Mouse (Mus musculus) right cerebral cortex, postnatal 25 days (tissue): ENCODE results near the gene Olfr147.
"Not testable (repeated sequence)": the region's sequence is repeated elsewhere in the genome, so short reads cannot be mapped to it uniquely, and the experiment has no call there.

ENCODE experiments used
- DNase-seq: peaks from one replicate; pipeline ENCODE4 v3.0.0; 2022

Gene Olfr147

DNA sequence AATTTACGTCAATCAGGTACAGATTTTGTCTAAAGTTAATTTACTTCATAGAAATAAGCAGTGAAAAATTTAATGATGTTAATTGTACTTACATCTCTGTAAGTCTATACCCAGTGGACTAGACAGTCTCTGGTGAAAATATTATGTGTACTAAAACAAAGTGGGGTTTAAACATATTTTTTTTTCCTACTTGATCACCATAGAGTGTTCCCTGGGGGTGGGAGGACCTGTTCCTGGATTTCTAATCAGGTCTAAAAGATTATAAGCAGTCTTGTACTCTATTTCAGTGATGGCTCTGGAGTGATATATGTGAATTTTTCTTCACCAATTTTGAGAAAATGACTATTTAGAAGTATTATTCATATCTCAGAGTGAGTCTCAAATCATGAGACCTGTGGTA is at the start of gene Olfr147:
Olfr147 (plus strand) TSS at position 301 of the 400 bp plus-strand sequence.
- no peak for DNase-seq

DNA sequence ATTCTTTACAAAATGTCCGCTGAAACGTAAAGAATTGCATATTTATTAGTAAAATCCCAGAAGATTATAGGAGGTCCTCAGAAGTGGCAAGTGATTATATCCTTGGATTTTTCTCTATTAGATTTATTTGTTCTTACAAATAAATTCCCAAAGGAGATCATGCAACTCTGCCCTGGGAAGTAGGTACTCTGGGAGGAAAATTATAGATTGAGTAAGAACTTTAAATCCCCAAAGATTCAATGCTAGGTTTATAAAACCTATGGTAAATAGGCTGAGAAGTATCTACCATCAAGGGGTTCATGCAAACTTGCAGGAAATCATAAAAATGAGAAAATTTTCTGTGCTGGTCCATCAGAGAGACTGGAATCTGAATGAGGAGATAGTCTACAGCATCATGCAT is 34.9 kb upstream of the Olfr147 start, which contains the start of gene Olfr250:
Olfr250 (plus strand) TSS at position 301 of the 400 bp plus-strand sequence.
- DNase-seq: no peak

DNA sequence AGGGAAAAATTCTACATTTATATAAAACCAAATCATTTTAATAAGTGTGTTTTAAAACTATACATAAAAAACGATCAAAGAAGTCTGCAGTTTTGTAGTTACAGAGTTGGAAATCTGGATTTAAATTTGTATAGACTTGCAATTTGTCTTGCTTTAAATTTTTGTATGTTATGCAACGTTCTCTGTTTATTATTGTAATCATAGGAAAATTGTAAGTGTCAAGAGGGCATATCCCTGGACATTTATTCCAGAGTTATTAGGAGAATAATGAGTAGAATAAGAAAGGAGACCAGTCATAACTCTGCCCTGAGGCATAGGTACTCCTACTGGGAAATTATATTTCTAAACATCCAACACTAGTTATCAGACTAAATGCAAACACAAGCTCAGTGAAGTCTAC is 24.7 kb upstream of the Olfr147 start, which contains the start of gene Olfr251:
Olfr251 (plus strand) TSS at position 301 of the 400 bp plus-strand sequence.
- no peak for DNase-seq

DNA sequence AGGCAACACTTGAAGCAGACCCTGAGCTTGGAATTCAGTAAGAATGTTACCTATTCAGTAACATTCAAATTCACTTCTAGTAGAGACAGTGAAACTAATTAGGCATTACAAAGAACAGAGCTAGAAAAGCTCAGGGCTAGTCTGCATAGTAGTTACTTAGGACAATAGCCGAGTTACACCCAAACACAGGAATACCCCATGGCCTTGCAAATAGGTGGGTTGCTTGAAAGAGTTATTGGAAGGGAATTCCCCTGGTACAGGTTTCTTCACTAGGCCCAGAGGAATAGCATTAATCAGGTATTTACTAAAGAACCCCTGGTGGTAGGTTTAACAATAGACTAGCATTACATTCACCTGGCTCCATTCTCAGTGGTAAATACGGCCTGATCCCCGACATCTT is 6.0 kb downstream of the Olfr147 start:
- DNase-seq: not testable (repeated sequence)

DNA sequence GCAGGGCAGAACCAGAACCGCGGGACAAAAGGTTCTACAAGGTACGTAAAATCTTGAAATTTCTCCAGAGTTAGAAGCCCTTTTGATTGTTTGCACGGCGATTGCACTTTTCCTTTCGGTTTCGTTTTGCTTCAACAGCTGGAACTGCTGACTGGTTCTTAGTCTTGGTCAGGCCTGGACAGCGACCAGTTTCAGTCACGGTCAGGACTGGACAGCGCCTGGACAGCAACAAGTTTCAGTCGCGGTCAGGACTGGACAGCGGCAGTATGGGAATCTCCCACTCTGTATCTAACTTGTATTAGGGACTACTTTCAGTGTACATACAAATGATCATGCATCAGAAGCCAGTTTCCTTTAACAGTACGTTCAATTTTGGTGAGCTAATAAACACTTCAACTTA is 12.0 kb downstream of the Olfr147 start:
- not testable (repeated sequence) for DNase-seq

DNA sequence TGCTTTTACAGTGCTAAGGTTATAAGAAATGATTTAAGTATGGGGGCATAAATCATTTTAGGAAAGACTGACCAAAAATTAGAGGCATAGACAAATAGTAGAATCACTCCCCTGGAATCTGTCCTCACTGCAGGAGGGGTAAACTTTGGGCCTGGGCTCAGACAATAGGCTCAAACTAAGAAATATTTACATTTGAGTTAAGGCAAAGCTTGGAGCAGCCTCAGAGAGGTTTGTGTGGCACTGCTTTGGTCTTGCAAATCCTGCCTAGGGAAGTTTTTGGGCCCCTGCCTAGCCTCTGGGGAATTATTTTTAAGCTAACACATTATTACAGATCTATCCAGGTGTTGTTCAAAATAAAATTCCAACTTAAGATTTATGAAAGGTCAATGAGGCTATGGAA is 22.3 kb downstream of the Olfr147 start:
- DNase-seq: no peak

DNA sequence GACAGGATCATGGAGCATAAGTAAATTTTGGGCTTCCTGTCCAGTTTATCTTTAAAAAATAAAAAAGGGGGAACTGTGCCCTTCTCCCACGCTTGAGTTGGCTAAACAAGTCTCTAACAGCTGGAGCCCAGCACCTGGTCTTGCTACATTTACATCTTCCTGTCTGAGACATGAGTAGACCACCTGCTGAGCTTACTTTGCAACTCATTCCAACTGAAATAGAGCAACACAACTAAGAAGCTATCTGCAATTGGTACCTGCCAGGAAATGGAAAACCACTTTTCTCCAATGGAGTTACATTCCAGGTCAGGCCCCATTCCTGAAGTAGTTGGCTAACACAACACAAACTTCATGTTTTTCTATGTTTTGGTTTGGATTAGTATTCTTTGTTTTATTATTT is 25.5 kb downstream of the Olfr147 start:
- no peak for DNase-seq

DNA sequence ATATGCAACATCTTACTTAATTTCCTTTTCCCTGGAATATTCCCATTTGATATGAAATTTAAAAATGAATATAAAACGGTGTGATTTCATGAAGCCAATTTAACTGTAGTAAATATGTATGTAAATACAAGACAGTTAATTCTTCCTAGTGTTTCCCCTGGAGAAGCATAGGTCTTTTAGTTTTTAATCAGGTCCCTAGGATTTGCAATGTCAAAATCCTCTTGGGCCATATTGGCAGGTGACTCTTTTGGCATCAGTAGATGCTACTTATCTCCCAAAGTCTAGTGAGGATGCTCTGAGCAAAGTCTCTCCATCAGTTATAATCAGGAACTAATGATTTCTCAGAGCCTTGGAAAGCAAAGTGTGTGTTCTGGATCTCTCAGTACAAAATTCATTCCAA is 27.7 kb downstream of the Olfr147 start, which contains the start of gene Olfr901:
Olfr901 (plus strand) TSS at position 301 of the 400 bp plus-strand sequence.
- no peak for DNase-seq

DNA sequence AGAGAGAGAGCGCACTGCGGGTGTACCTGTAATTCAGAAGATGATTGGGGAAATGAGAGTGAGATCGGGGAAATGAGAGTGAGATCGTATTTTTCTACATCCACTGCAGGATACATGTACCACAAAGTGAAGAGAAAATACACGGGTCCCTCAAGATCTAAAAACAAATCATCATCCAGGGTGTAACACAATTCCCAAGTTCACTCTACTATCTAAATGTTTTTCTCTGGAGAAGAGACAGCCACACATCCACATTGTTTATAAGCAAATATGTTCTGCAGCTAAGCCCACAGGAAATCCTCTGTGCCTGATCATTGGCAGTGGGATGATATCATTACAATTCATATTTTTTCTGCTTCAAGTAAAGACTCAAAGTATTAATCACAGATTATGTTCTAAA is 45.9 kb downstream of the Olfr147 start, which contains the start of gene Olfr902:
Olfr902 (plus strand) TSS at position 301 of the 400 bp plus-strand sequence.
- DNase-seq: no peak
